Mouse (Mus musculus): ENCODE data around the gene Gpx7. TPM values are rescaled to one million over a fixed set of nuclear protein-coding genes. Genes with fewer than 3 reads are reported as not detected.

Gene Gpx7
- polyA plus RNA-seq, 1 experiment from 2014 or later = 54.2 TPM

GRCm38 (mm10) chr4:108427719-108428340, 21.1 kb upstream of the Gpx7 start:
- no peaks in the 10 kb centered on the region for H3K36me3 ChIP-seq
- 85% methylated on average over 11 of the region's 11 CpGs for WGBS
- H3K9me3 ChIP-seq = no peaks in the 10 kb centered on the region
- H3K4me3 ChIP-seq = no peak overlapping the region
- no peak overlapping the region for H3K4me2 ChIP-seq (replicated peaks)
- peaks cover 24% of the 10 kb centered on the region for H3K4me1 ChIP-seq
- no peak overlapping the region for H3K27ac ChIP-seq (replicated peaks)
- no peaks in the 10 kb centered on the region for H3K27me3 ChIP-seq
- H3K9ac ChIP-seq (replicated peaks) = no peak overlapping the region
- no peak for ATAC-seq (ENCODE audit: low FRiP score, low read depth)

- no peak overlapping the region for H3K4me3 ChIP-seq
- no peak for ATAC-seq (ENCODE audit: low FRiP score, low read depth)
- no peak overlapping the region for H3K4me2 ChIP-seq (replicated peaks)
These were observed 17.8 kb upstream of the Gpx7 start for GRCm38 (mm10) chr4:108424587-108424986.

GRCm38 (mm10) chr4:108407621-108408020, 860 bp upstream of the Gpx7 start:
- WGBS = 41% methylated on average over 8 of the region's 8 CpGs
- Histone ChIP-seq H3K9ac (replicated peaks) (no peak overlapping the region), H3K27ac (replicated peaks) (no peak overlapping the region), H3K4me2 (replicated peaks) (no peak overlapping the region), H3K4me1 (peaks cover 24% of the 10 kb centered on the region), H3K27me3 (0 out of 2 replicates have a peak, but pooled peaks cover 3% of the 10 kb centered on the region), H3K4me3 (no peak overlapping the region), H3K9me3 (no peaks in the 10 kb centered on the region), H3K36me3 (no peaks in the 10 kb centered on the region)
- ATAC-seq (ENCODE audit: low FRiP score, low read depth) = no peak

More at GRCm38 (mm10) chr4:108424587-108424986, 17.8 kb upstream of the Gpx7 start:
- Histone ChIP-seq H3K36me3 (no peaks in the 10 kb centered on the region), H3K27ac (replicated peaks) (no peak overlapping the region), H3K9me3 (no peaks in the 10 kb centered on the region), H3K27me3 (no peaks in the 10 kb centered on the region), H3K4me1 (no peaks in the 10 kb centered on the region; the same call in 1 of the 2 replicates), H3K9ac (replicated peaks) (no peak overlapping the region)
- WGBS = 93% methylated on average over 2 of the region's 2 CpGs

GRCm38 (mm10) chr4:108406138-108406860, 462 bp downstream of the Gpx7 start:
- Histone ChIP-seq H3K27me3 (0 out of 2 replicates have a peak, but pooled peaks cover 3% of the 10 kb centered on the region), H3K4me2 (replicated peaks) (peak overlapping the region; percentile 71), H3K27ac (replicated peaks) (peak overlapping the region; percentile 4), H3K9ac (replicated peaks) (peak overlapping the region; percentile 66), H3K4me1 (peaks cover 24% of the 10 kb centered on the region), H3K4me3 (peak overlapping the region; percentile 46), H3K36me3 (no peaks in the 10 kb centered on the region), H3K9me3 (no peaks in the 10 kb centered on the region)
- ATAC-seq (ENCODE audit: low FRiP score, low read depth) = peak; percentile 77
- 1% methylated on average over 52 of the region's 52 CpGs for WGBS

GRCm38 (mm10) chr4:108405766-108406137, 1.0 kb downstream of the Gpx7 start:
- H3K4me1 ChIP-seq = peaks cover 24% of the 10 kb centered on the region
- 0 out of 2 replicates have a peak, but pooled peaks cover 3% of the 10 kb centered on the region for H3K27me3 ChIP-seq
- ATAC-seq (ENCODE audit: low FRiP score, low read depth) = no peak
- H3K36me3 ChIP-seq = no peaks in the 10 kb centered on the region
- H3K27ac ChIP-seq (replicated peaks) = no peak overlapping the region
- peak overlapping the region; percentile 71 for H3K4me2 ChIP-seq (replicated peaks)
- no peaks in the 10 kb centered on the region for H3K9me3 ChIP-seq
- peak overlapping the region; percentile 66; the same call in 1 of the 2 replicates for H3K9ac ChIP-seq (replicated peaks)
- H3K4me3 ChIP-seq = peak overlapping the region; percentile 46
- WGBS = 68% methylated on average over 3 of the region's 3 CpGs

GRCm38 (mm10) chr4:108403861-108404635, 2.7 kb downstream of the Gpx7 start:
- no peaks in the 10 kb centered on the region for H3K9me3 ChIP-seq
- ATAC-seq (ENCODE audit: low FRiP score, low read depth) = no peak
- H3K4me1 ChIP-seq = peaks cover 24% of the 10 kb centered on the region
- H3K27ac ChIP-seq (replicated peaks) = no peak overlapping the region
- H3K9ac ChIP-seq (replicated peaks) = no peak overlapping the region
- no peak overlapping the region for H3K4me2 ChIP-seq (replicated peaks)
- H3K27me3 ChIP-seq = 0 out of 2 replicates have a peak, but pooled peaks cover 3% of the 10 kb centered on the region
- WGBS = 87% methylated on average over 8 of the region's 8 CpGs
- no peak overlapping the region for H3K4me3 ChIP-seq
- H3K36me3 ChIP-seq = no peaks in the 10 kb centered on the region; the same call in 1 of the 2 replicates

GRCm38 (mm10) chr4:108400395-108400794, 6.4 kb downstream of the Gpx7 start:
- ATAC-seq (ENCODE audit: low FRiP score, low read depth) = no peak
- Histone ChIP-seq H3K27ac (replicated peaks) (no peak overlapping the region), H3K4me2 (replicated peaks) (no peak overlapping the region), H3K4me1 (no peaks in the 10 kb centered on the region), H3K27me3 (no peaks in the 10 kb centered on the region), H3K9ac (replicated peaks) (no peak overlapping the region), H3K4me3 (no peak overlapping the region), H3K36me3 (no peaks in the 10 kb centered on the region; the same call in 1 of the 2 replicates), H3K9me3 (no peaks in the 10 kb centered on the region)
- WGBS = 94% methylated on average over 10 of the region's 10 CpGs

GRCm38 (mm10) chr4:108394236-108394635, 12.5 kb downstream of the Gpx7 start:
- no peak overlapping the region for H3K4me3 ChIP-seq
- no peak overlapping the region for H3K9ac ChIP-seq (replicated peaks)
- H3K9me3 ChIP-seq = no peaks in the 10 kb centered on the region
- H3K27me3 ChIP-seq = no peaks in the 10 kb centered on the region
- H3K4me1 ChIP-seq = no peaks in the 10 kb centered on the region
- no peak overlapping the region for H3K4me2 ChIP-seq (replicated peaks)
- H3K27ac ChIP-seq (replicated peaks) = no peak overlapping the region
- H3K36me3 ChIP-seq = no peaks in the 10 kb centered on the region
- no peak for ATAC-seq (ENCODE audit: low FRiP score, low read depth)

- H3K4me1 ChIP-seq = peaks cover 15% of the 10 kb centered on the region; the same call in 1 of the 2 replicates
- no peak overlapping the region for H3K4me3 ChIP-seq
- H3K9ac ChIP-seq (replicated peaks) = no peak overlapping the region
- H3K4me2 ChIP-seq (replicated peaks) = no peak overlapping the region
- no peak for ATAC-seq (ENCODE audit: low FRiP score, low read depth)
- no peaks in the 10 kb centered on the region for H3K36me3 ChIP-seq
- H3K27ac ChIP-seq (replicated peaks) = no peak overlapping the region
- H3K27me3 ChIP-seq = no peaks in the 10 kb centered on the region
- no peaks in the 10 kb centered on the region for H3K9me3 ChIP-seq
- 80% methylated on average over 2 of the region's 2 CpGs for WGBS
These were observed 14.2 kb downstream of the Gpx7 start for GRCm38 (mm10) chr4:108392558-108392957.

GRCm38 (mm10) chr4:108391124-108391523, 15.6 kb downstream of the Gpx7 start:
- H3K4me2 ChIP-seq (replicated peaks) = no peak overlapping the region
- 78% methylated on average over 5 of the region's 5 CpGs for WGBS
- H3K27ac ChIP-seq (replicated peaks) = no peak overlapping the region
- no peaks in the 10 kb centered on the region for H3K27me3 ChIP-seq
- H3K4me3 ChIP-seq = no peak overlapping the region
- no peak overlapping the region for H3K9ac ChIP-seq (replicated peaks)
- H3K36me3 ChIP-seq = no peaks in the 10 kb centered on the region
- no peak for ATAC-seq (ENCODE audit: low FRiP score, low read depth)
- H3K4me1 ChIP-seq = peaks cover 21% of the 10 kb centered on the region
- no peaks in the 10 kb centered on the region for H3K9me3 ChIP-seq

GRCm38 (mm10) chr4:108388741-108389140, 18.0 kb downstream of the Gpx7 start:
- peaks cover 21% of the 10 kb centered on the region for H3K4me1 ChIP-seq
- peaks cover 17% of the 10 kb centered on the region for H3K27me3 ChIP-seq
- H3K4me3 ChIP-seq = no peak overlapping the region
- no peak overlapping the region for H3K27ac ChIP-seq (replicated peaks)
- H3K36me3 ChIP-seq = no peaks in the 10 kb centered on the region
- H3K4me2 ChIP-seq (replicated peaks) = no peak overlapping the region
- no peak overlapping the region for H3K9ac ChIP-seq (replicated peaks)
- H3K9me3 ChIP-seq = no peaks in the 10 kb centered on the region
- WGBS = 51% methylated on average over 3 of the region's 3 CpGs
- no peak for ATAC-seq (ENCODE audit: low FRiP score, low read depth)

Measured in midbrain, embryonic 12.5 days (tissue).